Mouse (Mus musculus) heart, adult 2 months (tissue): ENCODE results near the gene Ttll7. TPM values are rescaled to one million over a fixed set of nuclear protein-coding genes. Genes with fewer than 3 reads are reported as not detected.

Experiments
- DNase-seq, 2 experiments: peaks; one replicate each; pipeline ENCODE4 v3.0.0; 2021
- H3K27ac ChIP-seq: fragments of 200-600 bp; 2 replicates; pipeline ENCODE4 v1.8.1; 2022
- H3K27me3 ChIP-seq: fragments of 200-500 bp; 2 replicates; pipeline ENCODE4 v1.6.1; 2012; ENCODE audit warnings: mild to moderate bottlenecking, low read length, inconsistent platforms, mixed read lengths; ENCODE audit not compliant: control insufficient read depth, insufficient read depth
- H3K36me3 ChIP-seq: fragments of 200-500 bp; 2 replicates; pipeline ENCODE4 v1.6.1; 2012; ENCODE audit warnings: low read length, inconsistent platforms; ENCODE audit not compliant: control insufficient read depth, insufficient read depth
- H3K4me1 ChIP-seq: fragments of 200-500 bp; 2 replicates; pipeline ENCODE4 v1.6.1; 2011; ENCODE audit warnings: low read length; ENCODE audit not compliant: control insufficient read depth, insufficient read depth
- H3K4me3 ChIP-seq: fragments of 200-600 bp; 2 replicates; pipeline ENCODE4 v1.8.1; 2022
- H3K79me2 ChIP-seq: fragments of 200-500 bp; replicated peaks from 2 replicates; pipeline ENCODE4 v1.6.1; 2012; ENCODE audit warnings: mild to moderate bottlenecking, inconsistent platforms, low read length, moderate library complexity, mixed read lengths; ENCODE audit not compliant: control insufficient read depth, insufficient read depth
- H3K9ac ChIP-seq: fragments of 200-500 bp; 2 replicates; pipeline ENCODE4 v1.6.1; 2012; ENCODE audit warnings: low read depth, mild to moderate bottlenecking, control low read depth, inconsistent platforms, low read length, mixed read lengths
- CTCF ChIP-seq: fragments of 200-600 bp; IDR thresholded peaks from 2 replicates; pipeline ENCODE4 v1.8.1; 2022; ENCODE audit warnings: antibody characterized with exemption, mild to moderate bottlenecking, moderate library complexity
- EP300 ChIP-seq: fragments of 200-500 bp; IDR thresholded peaks from 2 replicates; pipeline ENCODE4 v1.6.1; 2011; ENCODE audit warnings: low read depth, low read length, control low read depth; ENCODE audit not compliant: insufficient read depth
- POLR2A ChIP-seq: fragments of 200-500 bp; IDR thresholded peaks from 2 replicates; pipeline ENCODE4 v1.6.1; 2011; ENCODE audit warnings: mild to moderate bottlenecking, low read depth, low read length, control low read depth; ENCODE audit not compliant: insufficient read depth
- WGBS: fragments of 180-500 bp; shearing (Covaris S2); methylation state at CpG from one replicate; pipeline ENCODE4 v1.1.7; 2018; 5-methylcytosine and 5-hydroxymethylcytosine counted together
- intact Hi-C: fragments of 180-260 bp; cut with DNase I; formaldehyde crosslinking; loops from one replicate; pipeline ENCODE4 v1.15.1; 2025
- polyA plus RNA-seq: library from polyadenylated mRNA; depleted of rRNA; stranded (reverse); fragments of >200 nt; gene quantifications from 2 replicates; pipeline ENCODE4 v1.2.3, GENCODE M21; 2012
- total RNA-seq, 2 experiments: library from RNA; stranded (reverse); gene quantifications; 2 replicates each; pipeline ENCODE4 v1.2.3; 2021

The Ttll7 gene
- total and polyA plus RNA-seq, 3 experiments = 1.6 to 6.1 (median 4.3) TPM

GRCm38 (mm10) chr3:146896581-146896980 lies 44.4 kb downstream of the Ttll7 start:
- Histone ChIP-seq H3K79me2 (no peaks in the 10 kb centered on the region), H3K27me3 (no peaks in the 10 kb centered on the region), H3K4me1 (no peaks in the 10 kb centered on the region), H3K27ac (no peak overlapping the region), H3K4me3 (no peak overlapping the region), H3K9ac (no peak overlapping the region), H3K36me3 (no peaks in the 10 kb centered on the region)
- no peak for DNase-seq
- WGBS = 84% methylated on average over 8 of the region's 8 CpGs
- TF ChIP-seq CTCF (no peak), POLR2A (no peak), EP300 (no peak)
- intact Hi-C loops = loop anchor here (5.0 kb wide), 2 partner anchors 34 to 104 kb away; no protein-coding TSS in a partner anchor

GRCm38 (mm10) chr3:146900094-146900493 lies 47.9 kb downstream of the Ttll7 start:
- 88% methylated on average over 3 of the region's 3 CpGs for WGBS
- H3K27me3 ChIP-seq = no peaks in the 10 kb centered on the region
- no peak overlapping the region for H3K27ac ChIP-seq
- intact Hi-C loops = no loop called here
- DNase-seq = no peak
- TF ChIP-seq EP300 (no peak), CTCF (peak; percentile 68)
- no peak overlapping the region for H3K4me3 ChIP-seq
- no peaks in the 10 kb centered on the region for H3K79me2 ChIP-seq
- H3K9ac ChIP-seq = no peak overlapping the region
- no peaks in the 10 kb centered on the region for H3K4me1 ChIP-seq
- H3K36me3 ChIP-seq = no peaks in the 10 kb centered on the region

- DNase-seq = no peak
- Histone ChIP-seq H3K36me3 (no peaks in the 10 kb centered on the region), H3K79me2 (no peaks in the 10 kb centered on the region), H3K4me3 (no peak overlapping the region), H3K9ac (no peak overlapping the region), H3K27me3 (no peaks in the 10 kb centered on the region), H3K4me1 (no peaks in the 10 kb centered on the region), H3K27ac (no peak overlapping the region)
- WGBS = 63% methylated on average over 4 of the region's 4 CpGs
- TF ChIP-seq POLR2A = no peak
- TF ChIP-seq EP300 = no peak
- no peak for TF ChIP-seq CTCF
- intact Hi-C loops = no loop called here
These were observed 49.6 kb downstream of the Ttll7 start for GRCm38 (mm10) chr3:146901729-146902128.

- Histone ChIP-seq H3K36me3 (no peaks in the 10 kb centered on the region), H3K4me1 (no peaks in the 10 kb centered on the region), H3K9ac (no peak overlapping the region), H3K79me2 (no peaks in the 10 kb centered on the region), H3K4me3 (no peak overlapping the region), H3K27me3 (no peaks in the 10 kb centered on the region), H3K27ac (no peak overlapping the region)
- 73% methylated on average over 3 of the region's 3 CpGs for WGBS
- DNase-seq = no peak
- intact Hi-C loops = no loop called here
- TF ChIP-seq POLR2A = no peak
- TF ChIP-seq CTCF = no peak
- TF ChIP-seq EP300 = no peak
These were observed 53.4 kb downstream of the Ttll7 start for GRCm38 (mm10) chr3:146905606-146906005.

- no peaks in the 10 kb centered on the region for H3K4me1 ChIP-seq
- no peaks in the 10 kb centered on the region for H3K27me3 ChIP-seq
- H3K9ac ChIP-seq = no peak overlapping the region
- DNase-seq = no peak
- intact Hi-C loops = no loop called here
- no peak overlapping the region for H3K27ac ChIP-seq
- no peaks in the 10 kb centered on the region for H3K36me3 ChIP-seq
- no peaks in the 10 kb centered on the region for H3K79me2 ChIP-seq
- 65% methylated on average over 5 of the region's 5 CpGs for WGBS
- TF ChIP-seq CTCF = no peak
- TF ChIP-seq POLR2A = no peak
- TF ChIP-seq EP300 = no peak
- H3K4me3 ChIP-seq = no peak overlapping the region
These were observed 56.8 kb downstream of the Ttll7 start for GRCm38 (mm10) chr3:146908922-146909321.

GRCm38 (mm10) chr3:146913107-146913506 lies 60.9 kb downstream of the Ttll7 start:
- no peak for DNase-seq

More at GRCm38 (mm10) chr3:146913107-146913506, 60.9 kb downstream of the Ttll7 start:
- H3K27me3 ChIP-seq = no peaks in the 10 kb centered on the region
- no peak overlapping the region for H3K9ac ChIP-seq
- 84% methylated on average over 12 of the region's 12 CpGs for WGBS
- no peaks in the 10 kb centered on the region for H3K4me1 ChIP-seq
- no peak overlapping the region for H3K27ac ChIP-seq
- TF ChIP-seq CTCF = no peak
- TF ChIP-seq EP300 = no peak
- no peak for TF ChIP-seq POLR2A
- no peaks in the 10 kb centered on the region for H3K79me2 ChIP-seq
- no peak overlapping the region for H3K4me3 ChIP-seq
- intact Hi-C loops = loop anchor here (10.0 kb wide), 1 partner anchor 728 kb away; no protein-coding TSS in a partner anchor
- H3K36me3 ChIP-seq = no peaks in the 10 kb centered on the region
